Mouse (Mus musculus) G1E-ER4 (cell line): ENCODE data around the gene Gm9195. TPM values are rescaled to one million over a fixed set of nuclear protein-coding genes. Genes with fewer than 3 reads are reported as not detected.

ENCODE experiments used
- GATA1 ChIP-seq: IDR thresholded peaks from one replicate; pipeline ENCODE4 v1.8.0; 2012; ENCODE audit warnings: low read length, inconsistent platforms
- polyA plus RNA-seq: library from polyadenylated mRNA; stranded (reverse); fragments of >175 nt; gene quantifications from 2 replicates; pipeline ENCODE4 v1.2.3, GENCODE M21; 2012

Gene Gm9195
- not detected in 2 replicates for polyA plus RNA-seq

DNA sequence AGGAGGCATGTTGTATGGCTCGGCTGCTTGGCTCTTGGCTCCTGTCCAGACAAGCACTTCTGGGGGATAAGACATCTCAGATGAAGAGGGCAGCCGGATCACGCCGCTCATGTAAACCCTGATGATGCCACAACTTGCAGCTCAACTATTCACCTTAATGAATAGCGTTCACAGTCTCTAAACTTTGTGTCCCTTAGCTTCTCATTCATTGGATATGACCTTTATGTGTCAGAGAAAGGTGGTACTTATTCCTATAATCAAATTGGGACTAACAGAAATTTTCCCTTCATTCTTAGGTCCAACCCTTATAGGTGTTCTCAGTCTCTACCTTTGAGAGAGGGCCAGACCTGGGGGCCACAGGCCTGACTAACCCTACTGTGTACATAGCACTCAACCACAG lies at the start of gene Gm9195:
Gene Gm9195, minus strand, starts transcription at position 101 of the 400 bp plus-strand sequence.
- TF ChIP-seq GATA1, result no peak

DNA sequence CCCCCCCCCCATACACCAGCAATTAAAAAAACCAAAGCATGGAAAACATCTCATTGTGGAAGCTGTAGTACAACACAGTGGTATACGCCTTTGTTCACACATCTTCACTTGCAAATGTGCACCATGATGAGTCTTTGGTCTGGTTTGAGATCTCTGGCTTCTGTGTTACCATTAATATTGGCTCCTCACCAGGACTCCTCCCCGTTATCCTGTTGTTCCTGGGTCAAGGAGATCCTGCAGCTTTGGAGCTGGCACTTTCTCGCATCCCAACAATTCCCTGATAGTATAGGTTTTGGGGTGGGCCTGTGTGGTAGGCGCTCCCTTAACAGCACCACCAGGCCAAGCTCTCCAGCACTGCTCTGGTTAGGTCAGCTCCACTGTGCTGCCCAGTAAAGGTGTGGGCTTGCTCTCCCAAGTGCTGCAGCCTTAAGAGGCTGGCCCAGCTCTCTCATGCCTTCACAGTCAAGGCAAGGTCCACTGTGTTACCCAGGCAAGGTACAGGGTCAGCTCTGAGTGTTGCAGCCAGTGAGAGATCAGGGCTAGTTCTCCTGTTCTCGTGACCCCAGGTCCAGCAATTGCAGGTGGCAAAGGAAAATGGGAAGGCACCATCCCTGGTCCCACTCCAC lies 44.9 kb upstream of the Gm9195 start:
- no peak for TF ChIP-seq GATA1

DNA sequence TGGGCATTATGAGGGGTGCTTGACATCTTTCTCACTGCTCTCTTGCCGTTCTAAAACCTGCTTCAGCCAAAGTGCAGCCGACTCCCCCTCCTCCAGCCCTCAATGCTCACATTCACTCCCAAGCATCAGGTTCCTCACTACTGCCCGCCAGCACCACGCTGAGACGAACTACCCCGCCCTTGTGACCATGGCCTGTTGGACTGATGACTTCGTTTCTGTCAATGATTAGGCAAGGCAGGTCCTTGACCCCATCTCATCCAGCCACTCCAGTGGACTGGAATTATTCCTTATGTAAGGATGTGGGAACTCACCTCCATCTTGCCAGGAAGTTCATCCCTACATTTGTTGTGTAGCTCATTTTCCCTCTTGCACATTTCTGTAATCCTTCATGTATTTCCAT lies 42.2 kb upstream of the Gm9195 start:
- no peak for TF ChIP-seq GATA1

DNA sequence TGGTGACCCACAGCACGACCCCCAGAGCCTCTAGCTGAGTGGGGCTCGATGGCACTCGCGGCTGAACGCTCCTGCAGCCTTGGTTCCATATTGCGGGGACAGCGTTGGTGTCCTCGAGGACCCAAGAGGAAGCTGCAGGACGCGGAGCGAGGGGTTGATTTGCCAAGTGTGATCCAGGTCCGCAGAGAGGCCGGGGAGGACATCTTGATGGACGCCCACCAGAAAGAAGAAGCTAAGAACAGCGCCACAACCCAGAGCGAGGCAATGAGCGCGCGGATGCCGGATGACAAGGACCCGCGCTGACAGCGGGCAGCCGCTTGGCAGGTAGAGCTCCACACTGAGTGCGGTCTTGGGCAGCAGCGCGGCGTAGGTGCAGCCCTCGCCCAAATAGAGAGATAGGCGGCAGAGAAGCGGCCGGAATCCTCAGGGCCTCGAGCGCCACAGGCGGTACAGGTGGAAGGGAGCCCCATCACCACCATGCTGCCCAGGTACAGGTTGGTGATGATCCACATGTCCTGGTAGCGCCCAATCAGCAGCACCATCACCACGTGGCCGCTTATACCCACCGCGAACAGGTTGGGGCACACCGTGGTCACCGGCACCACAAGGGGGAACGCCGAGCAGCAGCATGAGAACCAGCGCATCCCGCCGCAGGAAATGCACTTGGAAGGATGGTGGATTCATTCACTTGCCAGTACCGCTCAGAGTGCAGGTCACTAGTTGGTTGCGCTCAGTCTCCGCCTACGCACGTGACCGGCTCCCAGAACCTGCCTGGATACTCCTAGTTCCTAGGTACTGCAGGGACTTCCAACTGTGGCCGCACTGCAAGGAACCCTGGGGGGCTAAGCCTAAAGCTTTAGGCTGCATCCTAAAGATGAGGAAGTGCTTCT lies 40.6 kb upstream of the Gm9195 start:
- no peak for TF ChIP-seq GATA1

DNA sequence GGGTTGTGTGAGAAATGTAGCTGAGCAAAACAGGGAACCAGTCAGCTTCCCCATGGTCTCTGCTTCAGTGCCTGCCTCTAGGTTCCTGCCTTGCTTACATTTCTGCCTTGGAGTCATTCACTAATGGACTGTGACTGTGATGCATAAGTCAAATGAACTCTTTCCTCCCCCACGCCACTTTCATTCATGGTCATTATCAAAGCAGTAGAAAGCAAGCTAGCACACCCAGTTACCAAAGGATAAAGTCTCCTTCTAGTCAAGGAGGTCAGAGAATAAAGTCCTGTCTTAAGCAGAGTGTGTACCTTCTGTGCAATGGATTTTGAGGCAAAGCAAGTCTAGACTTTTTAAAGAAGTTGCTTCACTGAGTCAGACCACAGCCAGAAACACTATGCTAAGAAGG lies 35.5 kb upstream of the Gm9195 start:
- TF ChIP-seq GATA1, result no peak

DNA sequence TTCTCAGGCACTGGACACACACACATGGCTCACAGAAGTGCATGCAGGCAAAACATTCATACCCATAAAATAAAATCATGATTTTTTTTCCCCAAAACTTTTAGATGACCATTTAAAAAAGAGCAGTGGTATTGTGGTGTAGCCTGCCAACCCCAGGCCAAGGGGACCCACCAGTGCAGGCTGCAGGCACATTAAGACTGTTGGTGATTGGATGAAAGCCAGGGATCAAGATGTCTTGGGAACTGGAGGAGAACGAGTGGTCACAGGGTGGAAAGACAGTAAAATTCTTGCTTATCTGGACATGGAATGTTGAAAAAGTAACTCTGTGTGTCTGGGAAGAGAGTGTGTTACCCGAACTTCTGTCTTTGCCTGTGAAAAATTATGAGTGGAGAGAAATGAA lies 27.9 kb upstream of the Gm9195 start:
- no peak for TF ChIP-seq GATA1

DNA sequence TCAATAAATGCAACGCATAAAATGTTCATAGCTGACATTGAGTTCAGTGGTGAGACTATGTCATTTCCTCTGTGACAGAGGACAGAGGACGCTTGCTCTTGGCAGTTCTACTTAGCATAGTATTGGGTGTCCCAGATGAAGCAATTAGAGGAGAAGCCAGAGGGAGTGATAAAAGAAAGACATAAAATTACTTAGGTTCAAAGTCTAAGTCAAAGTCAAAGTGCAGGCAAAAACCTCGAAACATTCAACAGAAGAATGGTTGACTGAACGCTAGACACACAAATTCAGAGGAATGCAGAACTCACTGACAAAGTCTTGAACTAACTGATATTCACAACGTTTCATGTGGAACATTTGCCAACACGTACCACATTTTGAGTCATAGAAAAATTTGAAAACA lies 27.1 kb upstream of the Gm9195 start:
- no peak for TF ChIP-seq GATA1

DNA sequence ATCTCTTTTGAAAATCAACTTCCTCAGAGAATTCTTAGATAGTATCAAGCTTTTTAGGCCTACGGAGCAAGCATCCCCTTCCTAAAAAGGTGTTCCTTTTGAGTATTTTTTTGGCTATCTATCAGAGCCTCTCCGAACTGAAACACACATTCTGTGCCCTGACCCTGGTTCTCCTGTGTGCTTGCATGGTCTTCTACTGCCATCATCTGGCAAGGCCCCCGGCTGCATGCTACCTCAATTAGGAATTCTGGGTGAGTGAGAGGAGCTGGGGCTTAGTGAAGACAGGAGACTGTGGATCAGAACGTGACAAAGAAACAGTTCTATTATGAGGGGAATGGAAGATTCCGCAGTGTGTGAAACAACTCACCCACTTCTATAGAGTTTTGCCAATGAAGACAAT lies 24.7 kb upstream of the Gm9195 start:
- TF ChIP-seq GATA1, result no peak

DNA sequence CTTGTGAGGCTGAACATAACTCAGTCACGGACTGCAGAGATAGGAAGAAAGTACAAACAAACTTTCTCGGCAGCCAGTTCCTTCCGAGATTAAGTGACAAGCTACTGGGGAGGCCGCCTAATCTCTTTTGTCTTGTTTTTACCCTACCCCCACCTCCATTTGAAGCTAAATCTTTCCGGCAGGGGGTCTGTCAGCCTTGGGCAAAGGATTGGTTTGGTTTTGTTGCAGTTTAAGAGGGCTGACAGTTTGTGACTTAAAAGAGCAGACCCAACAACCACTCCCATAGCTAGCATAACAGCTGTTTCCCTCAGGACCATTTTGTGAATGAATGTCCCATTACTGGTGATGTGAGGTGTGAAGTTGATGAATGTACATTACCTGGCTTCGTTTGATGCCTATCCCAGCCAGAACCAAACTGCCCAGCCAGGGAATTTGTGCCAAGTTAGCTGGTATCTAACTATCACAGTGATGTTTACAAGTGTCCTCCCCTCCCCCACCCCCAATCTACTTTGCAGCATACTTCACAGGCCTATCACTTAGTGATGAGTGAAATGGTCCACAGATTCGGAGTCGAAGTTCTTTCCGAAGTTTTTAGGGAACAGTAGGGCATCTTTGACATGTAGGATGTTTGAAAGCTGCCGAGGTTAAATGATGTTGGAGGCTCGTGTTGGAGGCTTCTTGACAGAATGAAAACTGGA lies 15.2 kb upstream of the Gm9195 start:
- no peak for TF ChIP-seq GATA1

DNA sequence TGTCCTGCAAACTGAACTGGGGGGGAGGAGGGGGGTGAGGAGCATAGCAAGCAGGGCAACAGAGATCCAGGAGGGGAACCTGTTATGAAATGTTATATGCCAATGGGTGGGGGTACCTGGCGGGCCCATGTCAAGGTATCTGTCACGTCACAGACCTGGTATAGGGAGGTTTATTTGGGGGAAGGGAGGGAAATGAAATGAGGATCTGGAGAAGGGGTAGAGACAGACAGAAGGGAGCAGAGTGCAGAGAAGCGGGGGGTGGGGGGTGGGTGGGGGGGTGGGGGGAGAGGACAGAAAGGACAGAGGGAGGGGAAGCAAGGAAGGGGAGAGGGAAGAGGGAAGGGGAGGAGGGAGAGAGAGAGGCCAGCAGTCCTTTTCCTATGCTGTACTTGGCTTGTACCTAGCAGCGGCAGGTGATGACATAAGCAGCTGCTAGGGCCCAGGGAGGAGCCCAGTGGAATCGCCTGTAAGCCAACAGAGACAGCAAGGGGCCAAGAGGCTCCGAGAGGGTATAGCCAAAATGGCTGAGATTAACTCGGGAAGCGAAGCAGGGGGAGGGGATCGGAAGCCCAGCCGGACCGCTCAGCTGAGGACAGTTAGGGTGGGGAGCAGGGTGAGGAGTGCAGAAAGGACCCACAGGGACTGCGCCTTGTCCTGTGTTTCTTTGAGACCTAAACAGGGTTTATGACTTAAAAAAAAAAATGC lies 14.5 kb upstream of the Gm9195 start:
- TF ChIP-seq GATA1, result no peak

DNA sequence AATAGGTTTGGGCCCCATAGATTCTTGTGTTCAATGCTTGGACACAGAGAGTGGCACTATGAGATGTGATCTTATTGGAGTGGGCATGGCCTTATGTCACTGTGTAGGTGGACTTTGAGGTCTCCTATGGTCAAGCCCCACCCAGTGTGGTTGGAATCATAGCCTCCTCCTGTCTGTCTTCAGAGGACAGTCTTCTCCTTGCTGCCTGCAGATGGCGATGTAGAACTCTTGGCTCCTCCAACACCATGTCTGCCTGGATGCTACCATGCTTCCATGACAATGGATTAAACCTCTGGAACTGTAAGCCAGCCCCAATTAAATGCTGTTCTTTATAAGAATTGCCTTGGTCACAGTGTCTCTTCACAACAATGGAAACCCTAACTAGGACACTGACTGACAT lies 13.3 kb upstream of the Gm9195 start:
- TF ChIP-seq GATA1, result no peak

DNA sequence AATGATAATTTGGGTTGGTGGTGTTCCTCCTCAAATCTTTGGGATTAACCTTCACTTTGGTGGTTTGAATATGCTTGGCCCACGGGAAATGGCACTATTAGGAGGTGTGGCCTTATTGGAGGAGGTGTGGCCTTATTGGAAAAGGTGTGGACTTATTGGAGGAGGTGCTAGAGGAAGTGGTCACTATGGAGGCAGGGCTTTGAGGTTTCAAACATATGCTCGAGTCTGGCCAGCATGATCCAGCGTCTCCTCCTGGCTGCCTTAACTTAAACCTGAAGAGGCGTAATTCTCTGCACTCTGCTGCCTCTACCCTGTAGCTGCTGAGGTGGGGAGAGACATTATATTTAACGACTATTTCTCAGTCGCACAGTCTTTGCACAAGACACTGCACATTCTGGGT lies 11.6 kb upstream of the Gm9195 start:
- TF ChIP-seq GATA1, result no peak

DNA sequence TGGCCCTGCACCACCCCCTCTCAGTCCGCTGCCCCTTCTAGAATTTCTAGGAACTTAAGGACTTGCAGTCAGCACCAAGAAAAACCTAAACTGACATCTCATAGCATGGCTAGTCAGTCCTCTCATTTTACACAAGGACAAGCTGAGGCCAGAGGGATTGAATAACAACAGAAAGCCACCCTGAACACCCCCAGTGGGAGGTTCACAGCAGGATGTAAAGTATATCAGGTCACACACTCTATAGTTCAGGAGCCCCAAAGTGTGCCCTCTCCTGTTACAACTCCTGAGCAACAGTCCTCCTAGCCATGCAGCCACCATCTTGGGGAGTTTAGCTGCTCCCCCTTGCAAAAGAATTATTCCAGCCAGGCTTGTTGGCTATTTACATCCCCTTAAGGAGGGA lies 2.1 kb upstream of the Gm9195 start:
- TF ChIP-seq GATA1, result no peak

DNA sequence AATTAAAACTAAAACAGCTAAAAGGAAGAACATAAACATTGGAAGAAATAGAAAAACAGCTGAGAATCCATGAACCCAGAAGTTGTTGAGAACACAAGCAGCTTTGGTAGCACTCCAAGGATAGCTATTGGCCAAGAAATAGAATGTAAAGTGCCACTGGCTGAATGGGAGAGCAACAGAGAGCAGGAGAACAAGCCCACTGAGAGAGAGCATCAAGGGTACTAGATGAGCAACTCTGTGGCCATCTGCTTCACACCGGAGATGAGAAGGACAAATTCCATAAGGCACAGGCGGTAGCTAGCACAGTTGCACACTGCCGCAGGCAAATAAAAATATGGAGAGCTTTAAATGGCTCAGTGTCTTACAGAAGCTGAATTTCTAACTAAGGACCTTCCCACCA lies 1.3 kb downstream of the Gm9195 start:
- no peak for TF ChIP-seq GATA1

DNA sequence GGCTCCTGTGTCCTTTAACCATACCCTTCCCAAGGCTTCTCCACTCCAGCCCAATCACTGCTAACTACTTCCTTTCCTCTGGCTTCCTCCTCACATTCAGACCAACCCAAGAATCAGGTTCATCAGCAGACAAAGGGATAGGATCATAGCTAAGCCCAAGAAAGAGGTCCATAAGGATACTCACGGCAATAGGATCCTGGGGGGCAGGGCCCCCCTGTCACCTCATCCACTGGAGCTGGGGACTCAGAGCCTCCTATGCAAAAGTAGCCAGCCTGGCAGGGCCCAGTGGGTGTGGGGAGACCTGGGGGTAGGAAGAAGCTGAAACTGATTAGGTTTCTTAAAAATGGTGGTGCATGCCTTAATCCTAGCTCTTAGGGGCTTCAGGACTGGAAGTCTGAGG lies 17.1 kb downstream of the Gm9195 start:
- TF ChIP-seq GATA1, result no peak

DNA sequence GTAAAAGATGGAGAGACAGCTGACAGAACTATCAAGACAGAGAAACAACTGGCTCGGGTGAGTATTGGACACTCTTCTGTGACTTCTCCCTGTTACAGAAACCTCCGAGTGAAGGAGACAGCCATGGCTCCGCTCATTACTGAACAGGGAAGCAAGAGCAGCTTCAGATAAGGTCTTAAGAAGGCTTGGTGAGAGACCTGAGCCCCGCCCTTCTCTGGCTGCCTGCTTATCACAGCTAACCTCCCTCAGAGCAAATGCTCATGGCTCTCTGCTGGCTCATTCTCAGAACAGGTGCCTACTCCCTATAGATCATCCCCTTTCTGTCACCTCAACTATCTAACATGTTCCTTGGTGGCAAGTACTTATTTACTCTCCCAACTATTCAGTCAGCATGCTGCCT lies 23.2 kb downstream of the Gm9195 start:
- no peak for TF ChIP-seq GATA1
